Mouse (Mus musculus) brain, adult 2 months (tissue): ENCODE measurements at regions not wholly inside any gene's neighbourhood (a gene's known extent, or its start where the extent isn't known, plus 50 kb on each side); places are given as distances from the start of the nearest gene placed in this dataset.

Experiments used
- DNase-seq: peaks from one replicate; pipeline ENCODE4 v3.0.0; 2011; ENCODE audit warnings: low read depth, low spot score

DNA sequence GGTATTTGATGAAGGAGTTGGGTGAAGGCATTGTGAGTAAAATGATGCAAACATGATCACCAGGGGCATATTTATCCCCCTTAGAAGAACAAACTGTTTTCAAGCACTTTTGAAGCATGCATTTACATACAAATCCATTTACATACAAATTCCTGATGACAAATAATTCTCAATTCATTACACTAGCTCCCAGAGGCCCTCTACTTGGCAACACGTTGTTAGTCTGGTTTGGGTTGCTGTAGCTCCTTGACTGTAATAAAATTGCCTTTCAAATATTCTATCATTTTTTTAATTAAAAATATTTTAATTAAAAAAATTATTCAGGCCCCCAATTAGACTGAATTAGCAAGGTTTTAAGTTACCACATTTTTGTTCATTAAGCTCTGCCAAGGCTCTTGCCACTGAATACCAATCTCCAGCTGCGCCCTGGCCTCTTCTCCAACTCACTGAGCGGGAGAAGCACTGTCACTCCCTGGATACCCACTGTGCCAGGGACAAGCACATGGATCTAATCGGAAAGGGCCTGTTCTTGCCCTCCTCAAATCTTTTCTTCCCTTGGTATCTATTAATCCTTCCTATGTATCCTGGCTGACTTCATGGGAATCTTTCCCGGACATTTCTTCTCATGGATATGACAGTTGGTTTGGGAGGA, 147.1 kb upstream of the Pou3f4 start:
- peak; percentile 0 for DNase-seq

DNA sequence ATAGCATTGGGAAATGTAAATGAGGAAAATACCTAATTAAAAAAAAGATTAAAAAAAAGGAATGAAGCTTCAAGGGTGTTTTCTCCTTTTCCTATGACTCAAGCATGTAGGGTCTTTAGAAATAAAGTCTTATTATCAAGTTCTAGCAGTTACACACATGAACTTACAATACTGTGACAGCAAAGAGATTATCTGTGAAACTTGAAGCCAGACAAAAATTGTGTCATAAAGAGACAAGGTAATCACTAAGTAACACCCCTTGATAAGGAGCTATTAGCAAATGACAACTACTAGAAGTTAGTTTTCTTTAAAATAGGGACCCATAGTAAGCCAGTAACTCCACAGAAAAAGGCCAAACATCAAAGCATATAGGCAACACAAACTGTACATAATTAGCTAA, 140.9 kb upstream of the Pou3f4 start:
- DNase-seq: no peak

DNA sequence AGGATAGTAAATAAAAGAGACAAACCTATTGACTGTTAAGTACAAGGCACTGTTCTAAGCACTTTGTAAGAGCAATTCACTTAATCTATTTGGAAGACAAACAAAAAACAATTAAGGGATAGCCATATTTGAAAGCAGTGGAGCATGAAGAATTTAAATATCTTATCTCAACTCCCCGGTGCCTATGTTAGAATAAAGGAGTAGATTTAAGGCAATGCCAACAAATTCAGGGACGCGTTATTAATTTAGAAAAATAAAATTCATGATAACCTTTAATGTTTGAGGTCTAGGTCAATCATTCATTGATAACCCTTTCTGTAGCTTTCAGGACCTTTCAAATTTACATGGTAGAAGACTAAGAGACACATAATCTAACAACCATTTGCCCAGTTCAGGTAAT, 135.5 kb upstream of the Pou3f4 start:
- no peak for DNase-seq

DNA sequence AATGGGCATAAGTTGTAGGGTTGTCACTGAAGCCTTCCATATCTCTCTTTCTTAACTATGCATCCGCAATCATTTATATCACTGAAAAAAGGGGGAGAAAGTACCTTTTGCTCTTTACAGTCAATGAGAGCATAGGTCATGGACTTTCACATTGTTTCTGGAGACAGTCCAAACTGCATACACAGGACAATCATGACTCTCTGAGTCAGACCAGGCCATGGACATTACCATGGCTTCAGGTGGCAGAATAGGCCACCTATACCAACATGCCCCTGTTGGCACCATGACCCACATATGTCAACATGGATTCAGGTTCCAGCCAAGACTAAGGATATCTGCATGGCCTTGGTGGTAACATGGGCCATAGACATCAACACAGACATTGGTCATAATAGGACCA, 133.5 kb upstream of the Pou3f4 start:
- DNase-seq: no peak

DNA sequence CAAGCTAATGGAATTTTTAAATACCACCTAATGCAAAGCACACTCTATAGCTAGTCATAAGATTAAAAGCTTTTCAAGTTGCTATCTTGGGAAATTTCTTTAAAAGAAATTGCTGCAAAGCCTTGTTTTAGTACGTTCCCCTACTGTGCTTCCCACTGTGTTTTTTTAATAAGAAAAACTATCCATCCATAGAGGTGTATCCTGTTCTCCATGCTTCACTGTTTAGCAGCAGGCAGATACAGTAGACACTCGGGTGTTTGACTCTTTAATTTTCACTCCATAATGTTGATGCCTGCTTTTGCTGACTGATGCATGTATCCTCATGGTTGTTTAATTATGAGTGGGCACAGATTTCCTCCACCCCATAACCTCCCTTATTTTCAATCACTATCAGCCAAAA, 113.6 kb upstream of the Pou3f4 start:
- no peak for DNase-seq

DNA sequence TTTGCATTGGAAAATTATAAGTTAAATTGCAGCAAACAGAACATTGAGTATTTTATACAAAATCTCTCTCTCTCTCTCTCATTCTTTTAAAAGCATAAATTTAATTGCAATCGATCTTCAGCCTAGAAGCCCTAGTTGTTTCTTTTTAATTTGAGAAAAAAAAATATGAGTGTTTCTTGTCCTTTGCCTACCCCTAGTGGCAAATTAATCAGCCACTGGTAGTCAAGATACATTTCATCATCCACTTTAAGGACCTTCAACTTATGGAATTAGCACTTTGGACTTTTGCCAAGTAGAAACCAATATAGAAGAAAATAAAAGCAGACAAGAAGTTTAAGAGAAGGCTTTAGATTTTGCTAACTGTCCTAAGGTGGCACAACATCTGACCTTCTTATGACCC, 99.9 kb upstream of the Pou3f4 start:
- no peak for DNase-seq

DNA sequence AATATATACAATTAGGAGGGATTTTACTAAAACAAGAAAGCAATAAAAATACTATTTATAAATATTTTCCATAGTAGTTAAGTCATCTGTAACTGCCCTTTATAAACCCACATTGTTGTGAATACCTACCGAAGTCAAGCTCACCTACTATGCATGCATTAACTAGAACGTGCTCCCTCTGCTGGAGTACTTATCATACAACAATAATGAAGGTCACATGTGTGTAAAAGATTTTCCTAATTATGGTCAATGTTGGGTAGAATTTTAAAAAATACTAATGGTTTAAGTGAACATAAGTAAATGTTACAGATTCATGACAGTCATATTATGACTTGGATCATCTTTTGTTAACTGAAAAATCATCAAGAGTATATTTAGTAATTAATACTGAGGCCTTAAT, 50.0 kb upstream of the Pou3f4 start:
- no peak for DNase-seq
